Mouse (Mus musculus) neural tube, embryonic 15.5 days (tissue): ENCODE measurements at regions not wholly inside any gene's neighbourhood (a gene's known extent, or its start where the extent isn't known, plus 50 kb on each side); places are given as distances from the start of the nearest gene placed in this dataset.

Experiments
- ATAC-seq: fragments of 200-750 bp; cut with Nextera tagmentation; 2 replicates; pipeline ENCODE4 v1.8.0; 2017; ENCODE audit warnings: mild to moderate bottlenecking, moderate TSS enrichment, moderate library complexity; ENCODE audit not compliant: low FRiP score
- H3K27ac ChIP-seq: fragments of 300-500 bp; sonication (generic); replicated peaks from 2 replicates; pipeline ENCODE4 v1.5.1; 2015; ENCODE audit warnings: mild to moderate bottlenecking, inconsistent platforms
- H3K27me3 ChIP-seq: fragments of 300-500 bp; sonication (generic); replicated peaks from 2 replicates; pipeline ENCODE4 v1.6.1; 2015; ENCODE audit warnings: inconsistent platforms
- H3K36me3 ChIP-seq: fragments of 300-500 bp; sonication (generic); 2 replicates; pipeline ENCODE4 v1.6.1; 2015; ENCODE audit warnings: inconsistent platforms
- H3K4me1 ChIP-seq: fragments of 300-500 bp; sonication (generic); 2 replicates; pipeline ENCODE4 v1.6.1; 2015; ENCODE audit warnings: inconsistent platforms
- H3K4me2 ChIP-seq: fragments of 300-500 bp; sonication (generic); 2 replicates; pipeline ENCODE4 v1.6.1; 2015; ENCODE audit warnings: inconsistent platforms, mild to moderate bottlenecking, moderate library complexity
- H3K4me3 ChIP-seq: fragments of 300-500 bp; sonication (generic); replicated peaks from 2 replicates; pipeline ENCODE4 v1.5.1; 2015; ENCODE audit warnings: mild to moderate bottlenecking, inconsistent platforms
- H3K9ac ChIP-seq: fragments of 300-500 bp; sonication (generic); replicated peaks from 2 replicates; pipeline ENCODE4 v1.6.1; 2015; ENCODE audit warnings: mild to moderate bottlenecking, inconsistent platforms
- H3K9me3 ChIP-seq: fragments of 300-500 bp; sonication (generic); replicated peaks from 2 replicates; pipeline ENCODE4 v1.6.1; 2016; ENCODE audit warnings: inconsistent platforms
- WGBS: fragments of 180-500 bp; shearing (Covaris S2); methylation state at CpG from one replicate; pipeline ENCODE4 v1.1.7; 2015; ENCODE audit warnings: mixed read lengths; 5-methylcytosine and 5-hydroxymethylcytosine counted together

DNA sequence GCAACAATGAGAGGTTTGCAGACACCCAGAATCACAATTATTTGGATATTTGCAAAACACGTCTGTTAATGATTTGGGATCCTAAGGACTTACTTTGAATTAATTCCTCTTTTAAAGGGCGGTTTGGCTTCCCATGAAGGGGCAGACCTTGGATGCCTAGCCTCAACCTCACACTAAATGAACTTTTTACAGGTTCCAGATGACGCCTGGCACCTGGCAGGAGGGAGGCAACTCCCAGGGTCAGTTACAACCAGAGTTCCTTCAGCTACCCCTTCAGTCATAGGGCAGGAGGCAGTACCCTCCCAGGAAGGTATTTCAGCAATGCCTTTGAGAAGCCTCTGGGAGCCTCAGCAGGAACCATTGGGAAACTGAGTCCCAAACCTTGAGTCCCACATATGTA is 57.9 kb upstream of the Stx18 start:
- no peak for ATAC-seq
- Histone ChIP-seq H3K9me3 (no peaks in the 10 kb centered on the region), H3K4me2 (no peak overlapping the region), H3K36me3 (no peaks in the 10 kb centered on the region), H3K27ac (no peak overlapping the region), H3K4me1 (peaks cover 3% of the 10 kb centered on the region; the same call in 1 of the 2 replicates), H3K9ac (no peak overlapping the region), H3K27me3 (peaks cover 14% of the 10 kb centered on the region), H3K4me3 (no peak overlapping the region)
- 90% methylated on average over 3 of the region's 3 CpGs for WGBS

DNA sequence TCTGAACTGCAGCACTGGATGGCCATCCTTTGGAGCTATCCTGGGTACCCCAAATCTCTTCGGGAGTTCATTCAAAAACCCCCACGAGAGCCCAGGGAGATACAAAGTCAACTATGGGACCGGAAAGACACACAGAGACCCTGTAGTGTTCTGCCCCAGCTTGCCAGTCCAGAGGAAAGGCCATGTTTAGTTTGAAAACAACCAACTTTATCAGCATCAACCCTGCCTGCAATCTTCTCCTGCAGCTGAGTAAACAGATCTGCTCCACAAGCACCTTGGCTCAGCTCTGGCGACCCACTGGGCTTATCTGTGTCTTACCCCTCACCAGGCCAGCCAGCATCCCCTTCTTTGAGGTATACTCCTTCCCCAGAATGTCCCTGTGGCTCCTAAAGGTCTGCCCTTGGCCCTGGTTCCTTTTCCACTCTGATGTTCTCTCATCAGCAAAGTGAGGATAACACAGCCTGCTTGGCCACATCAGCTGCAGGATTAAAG is 61.6 kb upstream of the Stx18 start:
- H3K27me3 ChIP-seq: peaks cover 18% of the 10 kb centered on the region
- H3K9me3 ChIP-seq: no peaks in the 10 kb centered on the region
- no peak overlapping the region for H3K4me3 ChIP-seq
- H3K4me2 ChIP-seq: no peak overlapping the region
- 73% methylated on average over 4 of the region's 4 CpGs for WGBS
- no peak for ATAC-seq
- peaks cover 14% of the 10 kb centered on the region for H3K4me1 ChIP-seq
- no peaks in the 10 kb centered on the region for H3K36me3 ChIP-seq
- H3K9ac ChIP-seq: no peak overlapping the region
- no peak overlapping the region for H3K27ac ChIP-seq

DNA sequence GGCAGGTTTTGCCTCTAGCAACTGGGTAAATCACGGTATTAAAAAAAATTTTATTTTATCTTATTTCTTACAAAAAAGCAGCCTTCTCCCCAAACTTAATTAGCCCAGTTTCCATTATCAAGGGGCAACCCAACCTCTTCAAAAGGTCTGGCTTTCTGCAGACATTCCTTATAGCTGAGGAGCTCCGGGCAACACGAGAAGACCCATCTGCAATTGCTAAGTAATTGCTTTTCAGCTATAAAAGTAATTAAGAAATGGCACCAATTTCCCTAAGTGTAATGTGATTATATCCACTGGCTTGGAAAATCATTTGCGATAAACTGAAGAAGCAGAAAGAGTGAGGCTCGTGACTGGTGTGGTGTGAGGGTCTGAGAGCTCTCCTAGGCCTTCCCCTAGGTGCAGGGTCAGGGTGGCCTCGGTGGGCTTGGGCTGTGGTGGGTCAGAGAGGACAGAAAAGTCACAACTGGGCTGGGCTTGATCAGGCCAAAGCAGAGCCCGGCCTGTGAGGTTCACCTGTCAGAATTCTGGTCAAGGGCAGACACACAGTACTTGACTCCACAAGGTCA is 65.5 kb upstream of the Stx18 start:
- 49% methylated on average over 7 of the region's 7 CpGs for WGBS
- peak; percentile 61 for ATAC-seq

DNA sequence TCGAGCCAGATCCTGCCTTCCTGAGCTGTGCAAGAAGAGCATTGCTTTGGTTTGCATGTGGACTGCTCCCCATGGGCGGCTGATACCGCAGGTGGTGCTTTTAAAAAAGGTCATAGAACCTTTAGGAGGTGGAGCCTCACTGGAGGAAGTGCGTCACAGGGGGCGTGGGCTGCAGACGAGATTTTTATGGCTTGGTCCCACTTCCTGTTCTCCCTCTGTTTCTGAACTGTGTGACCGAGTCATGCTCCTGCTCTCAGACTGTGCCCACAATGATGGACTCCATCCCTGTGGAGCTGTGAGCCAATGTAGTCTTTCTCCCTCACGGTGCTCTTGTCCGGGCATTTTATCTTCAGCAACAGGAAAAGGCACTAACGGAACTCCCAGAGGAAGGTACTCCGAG is 66.8 kb upstream of the Stx18 start:
- no peak overlapping the region for H3K27ac ChIP-seq
- H3K9me3 ChIP-seq: no peaks in the 10 kb centered on the region
- no peak overlapping the region for H3K9ac ChIP-seq
- WGBS: 68% methylated on average over 11 of the region's 11 CpGs
- peaks cover 48% of the 10 kb centered on the region for H3K27me3 ChIP-seq
- H3K36me3 ChIP-seq: no peaks in the 10 kb centered on the region
- peaks cover 25% of the 10 kb centered on the region for H3K4me1 ChIP-seq
- no peak overlapping the region for H3K4me3 ChIP-seq
- H3K4me2 ChIP-seq: no peak overlapping the region
- ATAC-seq: no peak

More for the DNA sequence above, 65.5 kb upstream of the Stx18 start:
- Histone ChIP-seq H3K4me2 (no peak overlapping the region), H3K27me3 (peaks cover 39% of the 10 kb centered on the region), H3K4me1 (peaks cover 17% of the 10 kb centered on the region), H3K4me3 (no peak overlapping the region), H3K9ac (no peak overlapping the region), H3K27ac (no peak overlapping the region), H3K9me3 (no peaks in the 10 kb centered on the region), H3K36me3 (no peaks in the 10 kb centered on the region)

DNA sequence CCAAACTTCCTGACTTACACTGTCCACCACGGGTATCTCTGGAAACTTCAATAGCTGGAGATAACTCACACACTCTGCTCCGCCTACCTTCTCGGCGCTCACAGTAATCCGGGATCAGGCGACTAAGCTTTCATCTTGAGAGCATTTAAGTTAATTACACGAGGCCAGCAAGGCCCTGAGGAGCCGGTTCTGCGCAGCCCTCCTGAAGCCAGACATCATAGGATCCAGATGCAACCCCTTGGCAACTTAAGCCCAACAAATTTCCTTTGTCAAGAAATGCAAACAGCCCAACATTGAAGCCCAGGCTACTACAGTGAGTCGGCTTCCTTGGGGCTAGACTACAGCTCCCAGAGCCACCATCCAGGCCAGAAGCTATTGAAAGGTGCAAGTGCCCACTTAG is 69.9 kb upstream of the Stx18 start:
- Histone ChIP-seq H3K9ac (no peak overlapping the region), H3K9me3 (no peaks in the 10 kb centered on the region), H3K4me3 (no peak overlapping the region), H3K4me2 (no peak overlapping the region), H3K27me3 (peaks cover 54% of the 10 kb centered on the region), H3K4me1 (peaks cover 25% of the 10 kb centered on the region), H3K36me3 (no peaks in the 10 kb centered on the region), H3K27ac (no peak overlapping the region)
- 11% methylated on average over 10 of the region's 10 CpGs for WGBS
- ATAC-seq: no peak

DNA sequence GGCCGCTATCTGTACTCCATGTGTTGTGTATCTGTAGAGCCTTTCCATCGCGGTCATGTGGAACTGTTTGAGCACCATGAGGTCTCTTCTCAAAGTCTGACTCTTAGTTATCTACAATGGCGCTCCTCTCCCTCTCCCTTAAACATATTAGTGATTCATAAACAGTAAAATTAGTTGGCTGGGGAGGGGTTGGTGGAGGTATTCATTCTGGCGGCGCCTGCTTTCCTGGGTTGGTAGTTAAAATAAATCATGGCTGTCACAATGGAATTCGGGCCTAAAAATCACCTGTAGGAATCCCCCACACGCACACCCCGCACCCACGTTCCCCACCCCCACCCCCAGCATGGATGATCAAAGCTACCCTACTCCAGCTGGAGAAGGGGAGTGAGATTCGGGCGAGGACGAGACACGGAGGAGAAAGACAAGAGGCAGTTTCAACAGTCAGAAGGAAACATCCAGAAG is 70.6 kb upstream of the Stx18 start:
- 8% methylated on average over 14 of the region's 14 CpGs for WGBS
- Histone ChIP-seq H3K9ac (no peak overlapping the region), H3K4me3 (no peak overlapping the region), H3K36me3 (no peaks in the 10 kb centered on the region), H3K27ac (no peak overlapping the region), H3K9me3 (no peaks in the 10 kb centered on the region), H3K4me2 (no peak overlapping the region), H3K4me1 (peaks cover 20% of the 10 kb centered on the region), H3K27me3 (peaks cover 54% of the 10 kb centered on the region)
- no peak for ATAC-seq

DNA sequence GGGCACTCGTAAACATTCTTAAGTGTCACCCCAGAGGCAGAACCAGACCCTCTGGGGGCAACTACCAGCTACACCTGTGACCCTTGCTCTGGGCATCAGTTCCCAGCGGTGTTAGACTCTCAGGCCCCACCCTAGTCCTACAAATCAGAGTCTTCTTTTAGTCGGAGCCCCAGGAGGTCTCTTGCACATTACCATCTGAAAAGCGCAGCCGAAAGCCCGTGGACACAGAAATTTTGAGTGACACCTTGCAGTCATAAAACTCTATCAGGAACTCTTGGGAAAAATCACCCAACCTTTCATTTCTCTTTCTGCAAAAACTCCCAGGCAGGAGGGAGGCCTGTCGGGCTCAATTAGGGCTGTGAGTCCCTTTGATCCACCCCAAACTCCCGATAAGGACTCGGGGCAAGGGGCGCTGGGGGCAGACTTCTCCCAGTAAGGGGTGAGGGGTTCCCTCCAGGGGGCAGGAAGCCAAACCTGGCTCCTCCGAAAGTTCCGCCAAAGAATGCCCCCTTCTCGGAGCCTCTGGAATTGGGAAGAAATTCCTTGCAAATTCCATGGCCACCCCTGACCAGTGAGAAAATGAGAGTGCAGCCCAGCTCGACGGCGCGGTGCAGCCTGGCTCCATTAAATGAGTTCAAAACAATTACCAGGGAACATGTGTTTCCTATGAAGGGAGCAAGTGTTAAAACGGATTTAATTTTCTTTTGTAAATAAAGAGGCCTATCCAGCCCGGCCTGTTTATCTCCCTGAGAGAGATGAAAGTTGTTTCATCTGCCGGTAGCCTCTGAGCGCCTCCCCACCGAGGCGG is 71.2 kb upstream of the Stx18 start:
- no peak for ATAC-seq
- H3K4me3 ChIP-seq: no peak overlapping the region
- H3K4me1 ChIP-seq: peaks cover 14% of the 10 kb centered on the region
- peaks cover 54% of the 10 kb centered on the region for H3K27me3 ChIP-seq
- H3K36me3 ChIP-seq: no peaks in the 10 kb centered on the region
- H3K9ac ChIP-seq: no peak overlapping the region
- H3K4me2 ChIP-seq: no peak overlapping the region
- no peak overlapping the region for H3K27ac ChIP-seq
- WGBS: 6% methylated on average over 23 of the region's 23 CpGs
- H3K9me3 ChIP-seq: no peaks in the 10 kb centered on the region

DNA sequence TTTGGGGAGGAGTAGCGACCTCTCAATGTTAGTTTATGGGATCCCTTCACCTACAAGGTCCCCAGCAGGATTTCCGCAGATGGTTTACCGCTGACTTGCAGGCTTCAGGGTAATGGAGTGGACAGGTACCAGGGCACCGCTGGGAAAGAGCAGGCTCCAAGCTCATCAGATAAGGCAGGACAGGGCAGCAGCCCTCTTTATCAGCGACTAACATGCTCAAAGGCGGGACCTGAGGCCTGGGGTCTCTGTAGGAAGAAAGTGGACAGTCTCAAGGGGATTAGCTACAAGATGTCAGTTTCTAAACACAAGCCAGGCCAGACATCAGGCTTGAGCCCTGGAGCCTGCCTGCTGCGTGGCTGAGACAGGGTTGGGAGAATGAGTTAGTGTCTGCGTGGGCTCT is 74.9 kb upstream of the Stx18 start:
- Histone ChIP-seq H3K4me1 (peaks cover 10% of the 10 kb centered on the region), H3K27ac (no peak overlapping the region), H3K4me3 (no peak overlapping the region), H3K9ac (no peak overlapping the region), H3K27me3 (peaks cover 34% of the 10 kb centered on the region), H3K9me3 (no peaks in the 10 kb centered on the region), H3K4me2 (no peak overlapping the region), H3K36me3 (no peaks in the 10 kb centered on the region)
- ATAC-seq: no peak
- WGBS: 80% methylated on average over 8 of the region's 8 CpGs

DNA sequence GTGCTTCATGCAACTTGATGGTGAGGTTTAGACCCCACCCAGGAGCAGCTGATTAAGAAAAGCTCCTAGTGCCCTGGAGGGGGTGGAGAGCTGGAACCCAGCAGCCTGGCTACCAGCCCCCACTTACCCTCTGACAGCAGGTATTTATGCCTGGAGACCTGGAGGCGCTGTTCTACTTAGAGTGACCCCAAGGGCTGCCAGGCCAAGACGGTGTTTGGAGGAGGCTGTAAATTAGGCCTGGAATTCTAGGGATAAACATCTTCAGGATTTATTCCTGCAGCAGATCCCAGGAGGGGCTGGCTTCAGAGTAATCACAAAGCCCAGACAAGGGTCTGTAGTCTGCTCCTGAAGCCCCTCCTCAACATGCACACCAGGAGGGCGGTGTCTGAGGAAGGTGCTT is 76.0 kb upstream of the Stx18 start:
- ATAC-seq: no peak
- Histone ChIP-seq H3K27ac (no peak overlapping the region), H3K27me3 (peaks cover 24% of the 10 kb centered on the region), H3K9me3 (no peaks in the 10 kb centered on the region), H3K4me3 (no peak overlapping the region), H3K4me2 (no peak overlapping the region), H3K4me1 (peaks cover 2% of the 10 kb centered on the region), H3K9ac (no peak overlapping the region), H3K36me3 (no peaks in the 10 kb centered on the region)
- WGBS: 49% methylated on average over 3 of the region's 3 CpGs

DNA sequence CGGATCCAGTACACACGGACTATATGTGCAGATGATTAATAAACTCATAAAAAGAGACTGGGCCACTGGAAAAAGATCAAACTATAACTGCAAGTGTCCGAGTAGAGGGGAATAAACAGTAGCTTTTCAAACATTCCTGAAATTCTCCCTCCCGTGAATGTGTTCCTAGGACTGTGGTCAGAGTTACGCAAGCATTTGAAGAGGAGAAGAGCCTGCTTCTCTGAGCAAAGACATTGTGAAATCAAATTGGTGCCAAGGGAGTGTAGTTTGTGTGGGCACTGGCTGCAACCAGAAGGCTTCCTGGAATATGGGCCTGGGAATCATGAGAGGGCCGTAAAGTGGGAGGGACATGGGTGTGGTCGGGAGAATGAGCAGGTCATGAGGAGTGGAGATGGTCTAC is 78.3 kb upstream of the Stx18 start:
- no peak overlapping the region for H3K27ac ChIP-seq
- H3K4me3 ChIP-seq: no peak overlapping the region
- no peaks in the 10 kb centered on the region for H3K4me1 ChIP-seq
- 0 out of 2 replicates have a peak, but pooled peaks cover 4% of the 10 kb centered on the region for H3K27me3 ChIP-seq
- no peak for ATAC-seq
- H3K9me3 ChIP-seq: no peaks in the 10 kb centered on the region
- H3K36me3 ChIP-seq: no peaks in the 10 kb centered on the region
- 84% methylated on average over 7 of the region's 7 CpGs for WGBS
- H3K9ac ChIP-seq: no peak overlapping the region
- H3K4me2 ChIP-seq: no peak overlapping the region

DNA sequence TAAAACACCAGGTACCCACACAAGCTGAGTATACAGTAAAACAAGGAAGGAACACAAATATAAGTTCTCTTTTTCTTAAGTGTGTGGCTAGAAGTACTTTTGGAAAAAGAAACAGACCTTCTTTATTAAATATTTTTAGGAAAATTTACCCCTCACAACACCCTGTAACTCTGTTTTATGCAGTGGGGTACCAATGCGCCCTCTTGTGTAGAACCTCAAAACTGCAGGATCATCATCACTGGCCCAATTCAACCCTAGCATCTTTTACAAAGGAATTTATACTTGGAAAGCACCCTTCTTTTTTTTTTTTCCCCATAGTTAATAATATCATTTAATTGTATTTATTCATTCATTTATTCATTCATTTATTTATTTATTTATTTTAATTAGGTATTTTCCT is 86.4 kb upstream of the Stx18 start:
- Histone ChIP-seq H3K4me1 (no peaks in the 10 kb centered on the region), H3K36me3 (no peaks in the 10 kb centered on the region), H3K9ac (no peak overlapping the region), H3K4me2 (no peak overlapping the region), H3K9me3 (no peaks in the 10 kb centered on the region), H3K27me3 (no peaks in the 10 kb centered on the region), H3K4me3 (no peak overlapping the region), H3K27ac (no peak overlapping the region)
- no peak for ATAC-seq
- whole genome bisulfite sequencing: 0% methylated on average over 1 of the region's 1 CpGs

DNA sequence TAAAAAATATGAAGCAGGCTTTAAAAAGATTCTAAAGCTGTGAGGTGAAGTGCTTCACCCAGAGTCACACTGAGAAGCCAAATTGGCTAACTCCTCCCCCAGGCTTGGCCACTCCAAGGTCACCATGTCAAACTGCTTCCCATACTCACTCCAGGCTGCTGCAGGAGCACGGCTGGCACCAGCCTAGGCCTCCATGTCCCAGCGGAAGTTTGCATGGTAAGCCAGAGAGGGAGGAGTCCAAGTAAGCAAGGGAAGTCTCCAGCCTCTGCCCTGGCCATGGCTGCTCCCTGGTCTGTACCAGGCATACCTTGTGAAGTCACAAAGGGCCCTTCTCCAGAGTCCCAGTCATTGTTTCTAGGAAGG is 105.8 kb upstream of the Stx18 start:
- Histone ChIP-seq H3K9me3 (no peaks in the 10 kb centered on the region), H3K27ac (no peak overlapping the region), H3K4me1 (no peaks in the 10 kb centered on the region), H3K27me3 (no peaks in the 10 kb centered on the region), H3K36me3 (no peaks in the 10 kb centered on the region), H3K4me2 (no peak overlapping the region), H3K4me3 (no peak overlapping the region), H3K9ac (no peak overlapping the region)
- 60% methylated on average over 2 of the region's 2 CpGs for WGBS
- ATAC-seq: 0 out of 2 replicates have a peak, but pooled peaks have one; percentile 28
